Mouse (Mus musculus) CD4-positive helper T cell, adult 2 months (primary cell): Measurements from ENCODE around the gene Ift80.
"Not testable (repeated sequence)": the region's sequence is repeated elsewhere in the genome, so short reads cannot be mapped to it uniquely, and the experiment has no call there.

Experiments
- DNase-seq: peaks from one replicate; pipeline ENCODE4 v3.0.0-alpha.2; 2012; ENCODE audit warnings: low read depth, missing footprints, low spot score

The Ift80 gene

GRCm38 (mm10) chr3:68986550-68986949 lies 17.8 kb downstream of the Ift80 start:
- no peak for DNase-seq

DNA sequence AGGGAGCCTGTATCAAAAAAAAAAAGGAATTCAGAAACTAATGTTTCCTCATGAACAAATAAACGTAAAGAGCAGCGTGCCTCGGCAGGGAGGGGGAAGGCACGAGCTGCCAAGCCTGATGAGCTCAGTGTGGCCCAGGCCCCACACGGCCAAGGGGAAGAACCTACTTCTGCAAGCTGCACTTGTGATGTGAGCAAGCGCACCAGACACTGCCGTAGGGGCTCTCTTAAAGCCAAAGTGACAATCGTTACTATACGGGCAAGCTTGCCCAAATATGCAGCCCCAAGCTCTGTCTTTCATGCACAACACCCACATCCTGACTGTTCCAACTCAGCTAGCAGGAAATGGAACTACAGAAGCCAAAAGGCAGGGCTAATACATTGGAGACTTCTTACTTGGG lies 23.5 kb downstream of the Ift80 start:
- DNase-seq, result peak; percentile 81

- no peak for DNase-seq
These were observed 25.2 kb downstream of the Ift80 start for GRCm38 (mm10) chr3:68979187-68979586.

DNA sequence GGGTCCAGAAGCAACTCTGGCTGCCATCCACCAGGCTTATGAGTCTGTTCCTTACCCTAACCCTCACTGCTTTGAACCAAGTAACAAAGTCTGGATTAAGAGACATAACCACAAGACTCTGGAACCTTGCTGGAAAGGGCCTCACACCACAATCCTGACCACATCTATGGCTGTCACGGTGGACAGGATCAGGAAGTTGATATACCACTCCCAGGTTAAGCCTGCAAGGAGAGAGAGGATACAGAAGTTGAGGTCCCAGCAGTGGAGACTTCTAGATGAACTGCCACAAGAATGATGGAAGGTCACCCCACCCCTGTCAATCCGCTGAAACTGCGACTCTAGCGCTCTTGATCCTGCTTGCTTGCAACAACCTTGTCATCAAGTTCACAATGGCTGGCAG lies 26.7 kb downstream of the Ift80 start:
- no peak for DNase-seq

DNA sequence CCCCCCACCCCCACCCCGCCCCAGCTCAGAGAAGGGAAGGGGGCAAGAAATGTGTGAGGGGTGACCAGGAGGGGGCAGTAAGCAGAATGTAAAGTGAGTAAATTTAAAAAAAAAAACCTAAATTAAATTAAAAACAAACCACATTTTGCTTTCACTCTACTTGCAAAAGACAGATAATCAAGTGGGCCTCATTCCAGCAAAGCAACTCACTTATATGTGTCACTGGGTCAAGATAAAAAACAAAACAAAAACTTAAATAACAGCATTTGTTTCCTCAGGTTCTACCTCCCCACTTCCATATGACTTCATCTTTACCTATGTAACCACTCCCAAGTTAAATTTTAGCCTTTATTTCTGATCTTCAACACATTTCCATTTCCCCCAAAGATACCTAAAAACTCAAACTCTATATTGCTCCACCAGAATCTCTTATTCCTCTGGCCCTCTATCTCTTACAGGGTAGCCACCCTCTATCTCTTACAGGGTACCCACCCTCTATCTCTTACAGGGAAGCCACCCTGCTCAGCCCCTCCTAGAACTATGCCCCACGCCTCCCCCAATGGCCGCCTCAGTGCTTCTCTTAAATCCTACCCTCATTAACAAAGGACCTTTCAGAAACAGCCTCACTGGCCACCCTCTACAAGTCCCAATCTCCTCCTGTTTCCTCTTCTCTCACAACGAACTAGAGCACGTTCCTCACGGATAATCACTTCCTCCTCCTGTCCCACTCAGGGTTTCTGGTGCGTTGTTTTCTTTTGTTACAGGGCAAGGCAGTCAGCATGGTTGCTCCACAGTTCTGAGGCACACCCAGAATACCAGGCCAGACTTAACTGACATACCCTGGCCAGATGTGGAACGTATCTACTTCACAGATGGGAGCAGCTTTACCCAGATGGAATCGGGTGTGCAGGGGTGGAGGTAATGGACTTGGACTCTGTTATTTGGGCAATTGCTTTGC lies 28.6 kb downstream of the Ift80 start:
- no peak for DNase-seq

GRCm38 (mm10) chr3:68974639-68975532 lies 29.5 kb downstream of the Ift80 start:
- DNase-seq, result peak; percentile 63

GRCm38 (mm10) chr3:68973574-68973973 lies 30.8 kb downstream of the Ift80 start:
- no peak for DNase-seq

DNA sequence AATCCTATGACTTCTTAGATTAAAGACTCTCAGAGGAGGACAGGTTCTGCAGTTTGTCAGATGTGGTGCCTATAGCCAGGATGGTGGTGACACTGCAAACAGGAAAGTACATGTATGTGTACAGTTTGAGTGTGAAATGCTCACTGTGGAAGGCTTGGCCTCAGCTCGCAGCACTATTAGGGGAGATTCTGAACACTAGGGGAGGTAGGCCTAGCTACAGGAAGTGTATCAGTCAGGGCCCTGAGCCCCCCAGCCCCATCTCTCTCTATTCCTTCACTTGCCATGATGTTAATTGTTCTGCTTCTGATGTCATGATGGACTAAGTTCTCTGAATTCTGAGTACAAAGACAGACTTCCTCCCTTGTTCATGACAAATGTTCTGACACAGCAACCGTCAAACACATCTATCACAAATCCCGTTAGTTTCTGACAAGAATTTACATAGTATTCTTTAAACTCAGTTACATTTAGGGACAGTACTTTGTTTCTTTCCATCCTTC lies 35.2 kb downstream of the Ift80 start:
- peak; percentile 38 for DNase-seq

- peak; percentile 77 for DNase-seq
These were observed 37.0 kb downstream of the Ift80 start for GRCm38 (mm10) chr3:68967404-68967803.

DNA sequence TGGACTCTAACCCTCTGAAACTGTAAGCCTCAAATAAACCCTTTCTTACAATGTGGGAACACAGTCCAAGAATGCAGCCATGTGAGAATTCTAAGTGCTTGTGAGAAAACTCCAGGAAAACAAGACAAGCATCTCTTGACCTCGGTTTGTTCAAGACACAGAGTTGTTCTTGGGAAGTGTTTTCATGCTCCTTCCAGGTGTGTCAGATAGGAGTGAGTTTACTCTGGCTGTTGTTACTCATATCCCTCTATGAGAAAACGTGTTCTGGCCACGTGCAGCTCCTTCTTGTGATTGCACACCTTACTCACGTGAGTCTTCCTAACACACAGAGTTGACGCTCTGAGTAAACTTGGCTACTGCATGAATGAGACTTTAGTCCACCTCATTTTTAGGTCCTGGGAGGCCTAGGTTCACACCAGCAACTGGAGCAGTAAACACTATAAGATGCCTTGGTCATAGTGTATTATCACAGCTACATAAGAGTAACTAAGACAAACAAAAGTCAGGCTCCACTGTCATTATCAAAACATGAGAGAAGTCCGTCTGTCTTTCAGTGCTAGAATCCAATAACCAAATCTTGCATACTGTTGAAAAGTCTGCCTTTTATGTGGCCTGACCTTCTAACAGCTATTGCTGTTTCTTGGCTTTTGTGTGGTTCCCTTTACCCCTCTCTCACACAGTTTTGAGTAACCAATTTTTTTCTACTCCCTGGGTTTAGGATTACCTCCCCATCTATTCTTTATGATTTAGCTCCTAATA lies 37.7 kb downstream of the Ift80 start:
- peak; percentile 63 for DNase-seq

- peak; percentile 67 for DNase-seq
These were observed 39.7 kb downstream of the Ift80 start for GRCm38 (mm10) chr3:68964682-68965081.

GRCm38 (mm10) chr3:68957413-68957812 lies 47.0 kb downstream of the Ift80 start:
- no peak for DNase-seq

GRCm38 (mm10) chr3:68956454-68956853 lies 47.9 kb downstream of the Ift80 start:
- DNase-seq, result no peak

- DNase-seq, result peak; percentile 49
These were observed 49.9 kb downstream of the Ift80 start for GRCm38 (mm10) chr3:68954487-68954886.

GRCm38 (mm10) chr3:68952707-68953106 lies 51.7 kb downstream of the Ift80 start:
- no peak for DNase-seq

- not testable (repeated sequence) for DNase-seq
These were observed 52.4 kb downstream of the Ift80 start for GRCm38 (mm10) chr3:68951971-68952370.

DNA sequence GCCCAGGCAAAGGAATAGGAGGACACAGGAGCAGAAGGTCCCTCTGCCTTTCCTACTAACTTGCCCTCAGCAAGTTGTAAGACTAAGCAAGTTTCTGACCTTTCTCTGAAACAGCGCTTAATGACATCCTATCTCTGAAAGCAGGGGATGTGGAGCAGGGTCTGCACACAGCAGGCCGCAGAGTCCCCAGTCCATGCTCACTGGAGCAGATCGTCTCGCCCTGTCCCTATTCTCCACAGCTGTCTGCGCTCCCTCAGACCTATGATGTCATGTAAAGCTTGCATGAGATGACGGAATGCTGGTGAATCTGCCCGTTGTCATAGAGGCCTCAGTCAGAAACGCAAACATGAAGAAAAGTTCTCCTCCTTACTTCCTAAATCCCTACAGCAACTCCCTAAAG lies 55.0 kb downstream of the Ift80 start:
- DNase-seq, result no peak

- no peak for DNase-seq
These were observed 55.5 kb downstream of the Ift80 start for GRCm38 (mm10) chr3:68948918-68949317.

GRCm38 (mm10) chr3:68941867-68942266 lies 62.5 kb downstream of the Ift80 start:
- no peak for DNase-seq

DNA sequence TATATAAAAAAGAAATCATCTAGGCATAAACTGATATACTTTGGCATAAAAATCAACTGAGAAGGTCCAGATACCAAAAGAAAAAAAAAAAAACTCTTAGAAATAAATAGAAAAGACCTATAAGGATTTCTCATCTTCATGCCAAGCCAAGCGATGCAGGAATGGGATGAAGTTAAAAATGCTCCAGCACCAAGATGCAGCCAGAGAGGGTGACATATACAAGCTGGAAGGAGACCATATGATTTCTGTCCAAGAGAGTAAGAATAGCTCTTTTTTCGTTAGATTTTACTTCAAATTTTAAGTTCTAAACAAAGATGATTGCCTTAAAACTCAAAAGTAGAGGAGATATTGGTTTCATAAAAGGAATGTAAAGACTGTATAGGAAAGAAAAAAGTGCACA lies 64.1 kb downstream of the Ift80 start:
- no peak for DNase-seq

DNA sequence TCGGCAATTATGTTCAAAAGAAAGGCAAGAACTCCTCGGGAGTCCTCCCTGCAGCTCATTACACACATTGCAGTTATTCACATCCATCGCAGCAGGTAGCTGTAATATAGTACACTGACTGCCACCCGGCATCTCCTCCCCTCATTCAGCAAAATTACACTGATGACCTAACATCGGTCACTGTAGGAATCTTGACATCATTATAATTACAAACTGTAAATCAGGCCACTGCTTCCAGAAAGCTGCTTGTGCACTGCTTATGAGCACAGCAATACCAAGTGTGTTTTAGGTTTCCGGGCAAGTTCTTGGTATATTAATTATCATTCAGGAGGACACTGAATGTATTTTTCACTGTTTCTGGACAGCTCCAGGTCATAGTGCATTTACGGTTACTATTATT lies 65.1 kb downstream of the Ift80 start:
- DNase-seq, result no peak
